Mouse (Mus musculus): Measurements from ENCODE around the gene Pip5k1b. TPM values are rescaled to one million over a fixed set of nuclear protein-coding genes. Genes with fewer than 3 reads are reported as not detected.

Gene Pip5k1b
- polyA plus RNA-seq, 1 experiment from 2014 or later: 2.1 TPM

DNA sequence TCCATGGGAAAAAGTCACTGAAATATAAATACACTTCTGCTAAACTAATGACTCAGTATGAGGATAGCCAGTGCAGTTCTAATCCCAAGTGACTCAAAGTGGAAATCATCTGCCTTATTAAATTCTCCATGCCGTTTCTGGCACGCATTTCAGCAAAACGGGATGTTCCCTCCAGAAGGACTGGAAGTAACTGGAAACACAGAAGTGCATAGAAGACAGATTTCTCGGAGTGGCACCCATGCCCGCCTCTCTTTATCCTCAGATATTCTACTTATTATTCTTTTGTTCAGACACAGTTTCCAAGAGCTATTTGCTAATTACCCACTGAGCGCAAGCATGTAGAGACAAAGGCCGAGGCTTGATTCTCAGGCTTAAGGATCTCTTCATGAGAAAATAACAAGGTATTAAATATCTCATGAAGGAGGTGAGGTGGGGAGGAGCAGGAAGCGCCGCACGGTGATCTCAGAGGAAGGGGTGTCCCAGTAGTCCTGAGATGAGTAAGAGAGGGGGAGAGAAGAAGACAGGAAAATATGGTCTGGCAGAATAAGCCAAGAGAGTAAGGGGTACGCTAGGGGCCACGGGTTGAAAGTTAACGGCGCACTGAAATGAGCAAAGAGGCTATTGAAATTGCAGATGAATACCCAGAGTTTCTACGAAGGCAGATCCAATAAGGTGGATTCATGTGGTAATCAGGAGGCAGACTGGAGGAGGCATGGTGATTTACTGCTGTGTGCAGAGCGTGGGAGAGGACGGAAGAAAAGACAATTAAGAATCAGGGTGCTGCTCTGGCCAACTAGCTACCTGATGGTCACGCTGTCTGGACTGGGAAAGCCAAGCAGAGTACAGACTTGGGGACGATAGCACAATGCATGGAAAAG is 183.7 kb downstream of the Pip5k1b start:
- peak overlapping the region; percentile 60 for H3K27ac ChIP-seq (replicated peaks)
- H3K27me3 ChIP-seq: no peaks in the 10 kb centered on the region
- no peaks in the 10 kb centered on the region for H3K36me3 ChIP-seq
- WGBS: 19% methylated on average over 19 of the region's 19 CpGs
- peak overlapping the region; percentile 9; the same call in 1 of the 2 replicates for H3K4me3 ChIP-seq
- no peak overlapping the region for H3K9ac ChIP-seq
- peak overlapping the region; percentile 42 for H3K4me2 ChIP-seq
- no peaks in the 10 kb centered on the region for H3K9me3 ChIP-seq
- H3K4me1 ChIP-seq (replicated peaks): peaks cover 14% of the 10 kb centered on the region
- no peak for ATAC-seq (ENCODE audit: low FRiP score, low read depth)

DNA sequence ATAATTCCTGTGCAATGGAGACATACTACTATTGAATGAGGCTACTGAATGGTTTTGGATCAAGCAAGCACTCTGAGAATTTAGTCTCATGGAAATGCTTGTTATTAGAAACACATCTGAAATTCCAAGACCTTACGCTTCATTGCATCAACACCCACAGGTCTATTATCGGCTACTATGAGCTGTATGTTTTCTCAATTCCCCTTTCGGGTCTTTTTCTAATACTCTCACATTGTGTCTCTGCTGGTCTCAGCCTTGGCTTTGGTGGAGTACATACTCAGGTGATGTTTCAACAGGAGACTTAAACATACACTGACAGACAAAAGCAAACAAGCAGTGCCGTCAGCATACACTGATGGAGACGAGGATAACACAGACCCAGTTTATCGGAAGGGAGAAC is 187.3 kb downstream of the Pip5k1b start:
- H3K4me2 ChIP-seq: no peak overlapping the region
- WGBS: 85% methylated on average over 6 of the region's 6 CpGs
- H3K4me1 ChIP-seq (replicated peaks): peaks cover 14% of the 10 kb centered on the region
- no peak overlapping the region for H3K9ac ChIP-seq
- H3K27ac ChIP-seq (replicated peaks): no peak overlapping the region
- no peaks in the 10 kb centered on the region for H3K36me3 ChIP-seq
- H3K4me3 ChIP-seq: no peak overlapping the region
- no peaks in the 10 kb centered on the region for H3K27me3 ChIP-seq
- no peaks in the 10 kb centered on the region for H3K9me3 ChIP-seq
- ATAC-seq (ENCODE audit: low FRiP score, low read depth): no peak

DNA sequence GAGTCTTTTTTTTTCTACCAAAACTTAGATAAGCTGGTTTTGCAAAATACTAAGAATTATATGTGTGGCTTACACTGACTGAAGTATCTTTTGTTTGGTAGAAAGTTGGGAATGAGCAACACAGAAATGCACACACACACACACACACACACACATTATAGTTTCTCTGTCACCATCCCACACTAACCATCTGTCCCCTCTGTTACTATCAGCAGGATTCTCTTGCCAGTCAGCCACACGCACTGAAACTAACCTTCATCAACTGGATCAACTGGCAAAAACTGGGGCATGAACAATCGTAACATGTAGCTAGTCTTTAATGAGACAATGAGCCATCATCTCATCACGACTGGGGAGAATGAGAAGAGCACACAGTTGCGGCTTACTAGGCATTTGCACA is 187.9 kb downstream of the Pip5k1b start:
- Histone ChIP-seq H3K27me3 (no peaks in the 10 kb centered on the region), H3K4me3 (no peak overlapping the region), H3K4me1 (replicated peaks) (peaks cover 13% of the 10 kb centered on the region), H3K4me2 (no peak overlapping the region), H3K36me3 (no peaks in the 10 kb centered on the region), H3K9me3 (no peaks in the 10 kb centered on the region), H3K27ac (replicated peaks) (no peak overlapping the region), H3K9ac (no peak overlapping the region)
- ATAC-seq (ENCODE audit: low FRiP score, low read depth): no peak
- WGBS: 68% methylated on average over 4 of the region's 4 CpGs

DNA sequence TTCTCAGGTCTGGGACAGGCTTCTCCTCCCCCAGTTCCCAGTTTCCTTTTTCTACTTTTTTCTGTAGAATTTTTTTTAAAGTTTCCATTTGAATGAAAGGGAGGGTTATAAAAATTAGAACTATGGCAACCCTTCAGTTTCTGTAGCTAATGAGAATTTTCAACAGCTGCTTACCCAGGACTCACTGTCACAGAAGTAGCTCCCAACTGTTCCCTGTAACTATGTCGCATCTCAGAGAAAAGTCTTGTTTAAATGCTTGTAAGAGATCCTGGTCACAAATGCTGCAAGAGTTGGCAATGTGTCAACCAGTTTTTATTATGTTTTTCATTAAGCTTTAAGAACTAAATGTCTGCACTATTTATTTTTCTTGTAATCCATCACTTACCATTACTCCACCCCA is 188.9 kb downstream of the Pip5k1b start:
- ATAC-seq (ENCODE audit: low FRiP score, low read depth): no peak
- H3K4me2 ChIP-seq: no peak overlapping the region
- WGBS: 91% methylated on average over 1 of the region's 1 CpGs

DNA sequence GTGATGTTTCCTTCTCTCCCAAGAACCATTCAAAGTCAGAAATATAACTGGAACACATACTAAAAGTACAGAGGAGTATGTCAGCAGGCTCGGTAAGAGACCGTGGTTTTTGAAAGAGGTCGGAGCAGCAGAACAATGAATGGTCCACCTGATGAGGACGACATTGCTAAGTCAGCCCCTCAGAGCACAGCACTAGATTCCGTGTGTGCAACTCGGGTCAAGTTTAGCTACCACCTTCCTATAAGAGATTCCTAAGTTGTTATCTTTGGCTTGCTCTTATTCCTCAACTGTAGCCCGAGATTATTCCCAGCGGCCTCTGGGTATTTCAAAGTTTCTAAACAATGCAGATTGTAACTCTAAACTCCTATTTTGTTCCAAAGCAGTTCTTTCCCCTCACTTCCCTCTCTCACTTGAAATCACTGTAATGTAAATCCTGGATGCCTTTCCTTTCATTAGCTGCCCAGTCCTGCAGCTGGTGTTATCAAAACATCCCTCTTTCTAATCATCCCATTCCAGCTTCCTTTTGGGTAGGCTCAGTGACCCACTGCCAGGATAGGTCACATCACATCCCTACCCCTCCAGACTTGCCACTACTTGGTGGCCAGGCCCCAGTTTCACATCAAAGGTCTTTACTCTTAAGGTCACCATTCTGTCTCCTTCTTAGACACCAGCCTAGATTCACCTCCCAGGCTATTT is 192.9 kb downstream of the Pip5k1b start:
- no peaks in the 10 kb centered on the region for H3K4me1 ChIP-seq (replicated peaks)
- no peak overlapping the region for H3K4me3 ChIP-seq
- 67% methylated on average over 8 of the region's 8 CpGs for WGBS
- H3K27ac ChIP-seq (replicated peaks): no peak overlapping the region
- no peaks in the 10 kb centered on the region for H3K9me3 ChIP-seq
- no peaks in the 10 kb centered on the region for H3K27me3 ChIP-seq
- ATAC-seq (ENCODE audit: low FRiP score, low read depth): no peak
- H3K4me2 ChIP-seq: no peak overlapping the region
- no peaks in the 10 kb centered on the region for H3K36me3 ChIP-seq
- no peak overlapping the region for H3K9ac ChIP-seq

More for the DNA sequence above, 188.9 kb downstream of the Pip5k1b start:
- Histone ChIP-seq H3K36me3 (no peaks in the 10 kb centered on the region), H3K27me3 (no peaks in the 10 kb centered on the region), H3K4me1 (replicated peaks) (peaks cover 3% of the 10 kb centered on the region), H3K9me3 (no peaks in the 10 kb centered on the region), H3K27ac (replicated peaks) (no peak overlapping the region), H3K9ac (no peak overlapping the region), H3K4me3 (no peak overlapping the region)

DNA sequence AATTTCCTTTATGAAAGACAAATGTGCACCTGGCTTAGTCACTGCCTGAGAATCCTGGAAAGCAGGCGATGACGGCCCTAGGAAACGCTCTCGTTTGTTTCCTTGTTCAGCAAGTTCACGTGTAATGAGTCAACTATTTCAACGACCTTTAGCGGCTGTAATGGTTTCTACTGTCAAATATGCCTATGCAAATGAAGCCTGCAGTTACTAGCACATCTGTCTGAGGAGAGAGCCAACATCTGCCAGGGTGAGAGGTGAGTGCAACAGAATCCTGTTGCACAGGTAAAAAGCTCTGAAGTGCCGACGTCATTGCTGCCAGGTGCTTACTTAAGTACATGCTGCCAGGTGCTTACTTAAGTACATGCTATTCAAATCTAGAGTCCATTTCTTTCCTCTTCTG is 196.4 kb downstream of the Pip5k1b start:
- no peak overlapping the region for H3K9ac ChIP-seq
- no peaks in the 10 kb centered on the region for H3K36me3 ChIP-seq
- H3K9me3 ChIP-seq: no peaks in the 10 kb centered on the region
- H3K4me2 ChIP-seq: no peak overlapping the region
- ATAC-seq (ENCODE audit: low FRiP score, low read depth): no peak
- no peaks in the 10 kb centered on the region for H3K4me1 ChIP-seq (replicated peaks)
- H3K27me3 ChIP-seq: no peaks in the 10 kb centered on the region
- no peak overlapping the region for H3K27ac ChIP-seq (replicated peaks)
- H3K4me3 ChIP-seq: no peak overlapping the region
- 84% methylated on average over 9 of the region's 9 CpGs for WGBS

DNA sequence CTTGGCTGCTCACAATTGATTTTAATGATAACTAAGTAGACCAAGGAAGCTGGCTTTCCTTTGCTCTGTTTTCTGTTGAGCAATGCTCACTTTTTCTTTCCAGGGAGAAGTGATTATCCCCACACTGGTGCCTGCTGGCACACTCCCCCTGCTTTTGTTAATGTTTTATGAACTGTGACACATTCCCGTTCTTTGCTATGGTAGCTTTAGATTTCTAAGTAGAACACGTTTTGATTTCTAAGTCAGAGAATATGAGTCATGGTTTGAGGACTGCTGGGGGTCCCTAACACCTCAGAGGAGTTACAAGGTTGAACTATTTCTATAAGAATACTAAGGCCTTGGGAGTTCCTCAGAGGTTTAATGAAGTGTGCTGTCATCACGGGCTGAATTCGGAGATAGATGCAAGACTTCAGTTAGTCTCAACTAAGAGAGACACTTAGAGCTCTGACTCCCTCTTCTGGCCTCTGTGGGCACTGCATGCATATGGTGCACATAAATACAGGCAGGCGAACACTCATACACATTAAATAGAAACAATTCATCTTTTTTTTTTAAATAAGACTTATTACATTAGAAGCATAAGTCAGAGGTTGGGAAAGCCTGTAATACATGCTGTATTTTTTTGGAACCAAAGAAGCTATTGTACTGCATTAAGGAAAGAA is 203.2 kb downstream of the Pip5k1b start:
- WGBS: 62% methylated on average over 5 of the region's 5 CpGs
- no peaks in the 10 kb centered on the region for H3K9me3 ChIP-seq

DNA sequence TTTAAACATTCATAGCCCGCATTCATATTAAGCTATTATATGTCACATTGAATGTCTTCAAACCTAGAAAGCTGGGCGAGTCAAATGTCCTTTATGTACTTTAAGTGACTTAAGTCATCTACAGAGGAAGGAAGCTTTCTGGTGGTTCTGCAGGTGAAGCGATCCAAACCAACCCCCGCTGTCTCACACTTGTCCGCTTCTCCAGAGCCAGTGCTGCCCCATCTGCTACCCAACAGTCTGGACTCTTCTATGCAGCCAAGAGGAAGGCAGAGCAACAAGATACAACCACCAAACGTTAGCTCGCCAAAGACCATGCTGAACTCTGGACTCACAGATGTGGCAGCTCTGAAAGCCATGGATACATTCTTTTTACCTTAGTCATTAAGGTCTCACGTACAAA is 211.2 kb downstream of the Pip5k1b start:
- WGBS: 94% methylated on average over 8 of the region's 8 CpGs
- Histone ChIP-seq H3K36me3 (no peaks in the 10 kb centered on the region), H3K27ac (replicated peaks) (no peak overlapping the region), H3K9ac (no peak overlapping the region), H3K4me2 (no peak overlapping the region), H3K9me3 (no peaks in the 10 kb centered on the region), H3K4me1 (replicated peaks) (no peaks in the 10 kb centered on the region), H3K27me3 (no peaks in the 10 kb centered on the region), H3K4me3 (no peak overlapping the region)
- ATAC-seq (ENCODE audit: low FRiP score, low read depth): no peak

More for the DNA sequence above, 203.2 kb downstream of the Pip5k1b start:
- Histone ChIP-seq H3K4me3 (no peak overlapping the region), H3K27me3 (no peaks in the 10 kb centered on the region), H3K9ac (no peak overlapping the region), H3K27ac (replicated peaks) (no peak overlapping the region), H3K4me2 (no peak overlapping the region), H3K36me3 (no peaks in the 10 kb centered on the region), H3K4me1 (replicated peaks) (no peaks in the 10 kb centered on the region)
- no peak for ATAC-seq (ENCODE audit: low FRiP score, low read depth)

DNA sequence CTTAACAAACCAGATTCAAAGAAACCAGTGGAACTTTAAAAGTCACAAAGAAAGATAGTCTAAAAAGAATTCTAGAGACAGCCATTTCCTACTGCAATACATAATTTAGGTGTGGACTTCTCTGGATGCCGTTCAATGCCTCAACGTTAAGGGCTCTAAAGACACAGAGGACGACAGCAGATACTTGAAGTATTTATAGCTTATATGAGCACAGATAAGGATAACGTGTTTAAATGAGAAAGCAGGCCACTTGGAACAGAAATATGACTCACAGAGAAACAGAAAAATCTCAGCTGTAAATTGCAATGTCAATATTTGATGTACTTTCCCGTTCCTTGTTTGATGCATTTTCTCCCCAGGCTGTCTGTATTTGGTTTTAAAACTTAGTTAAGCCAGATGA is 212.9 kb downstream of the Pip5k1b start:
- Histone ChIP-seq H3K9me3 (no peaks in the 10 kb centered on the region), H3K4me1 (replicated peaks) (no peaks in the 10 kb centered on the region), H3K4me2 (no peak overlapping the region), H3K9ac (no peak overlapping the region), H3K27ac (replicated peaks) (no peak overlapping the region), H3K4me3 (no peak overlapping the region), H3K27me3 (no peaks in the 10 kb centered on the region), H3K36me3 (no peaks in the 10 kb centered on the region)
- 69% methylated on average over 5 of the region's 5 CpGs for WGBS
- no peak for ATAC-seq (ENCODE audit: low FRiP score, low read depth)

DNA sequence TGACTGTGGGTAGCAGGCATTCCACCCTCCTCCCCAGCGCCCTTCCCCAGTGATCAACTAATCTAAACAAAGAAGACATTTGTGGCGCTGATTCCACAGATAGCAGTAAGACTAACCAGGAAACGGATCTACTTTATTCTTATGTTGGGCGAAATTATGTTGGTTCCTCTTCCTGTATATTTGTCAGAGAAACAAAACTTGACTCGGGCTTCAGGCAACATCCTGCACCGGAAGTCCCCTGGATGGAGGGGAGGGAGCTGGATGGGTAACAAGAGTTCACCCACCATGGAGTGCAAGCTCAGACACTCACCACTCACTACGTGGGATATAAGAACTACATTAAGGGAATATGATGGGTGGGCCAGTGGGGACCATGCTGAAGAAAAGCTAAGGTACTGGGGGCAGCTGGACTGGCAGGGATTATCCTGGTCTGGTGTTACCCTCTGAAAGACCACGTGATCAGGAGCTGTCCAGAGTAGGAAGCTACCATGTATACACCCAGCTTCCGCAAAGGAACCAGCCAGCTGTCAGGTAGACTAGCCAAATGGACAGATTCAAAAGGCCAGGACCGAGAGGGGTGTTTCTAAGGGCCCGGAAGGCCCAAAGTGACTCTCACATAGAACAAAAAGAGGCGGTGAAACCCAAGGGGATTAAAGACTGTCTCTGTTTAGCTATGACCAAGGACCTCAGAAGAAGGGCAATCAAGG is 219.1 kb downstream of the Pip5k1b start:
- no peak overlapping the region for H3K4me3 ChIP-seq
- 76% methylated on average over 12 of the region's 12 CpGs for WGBS
- no peak for ATAC-seq (ENCODE audit: low FRiP score, low read depth)
- no peak overlapping the region for H3K9ac ChIP-seq
- no peaks in the 10 kb centered on the region for H3K9me3 ChIP-seq
- H3K4me1 ChIP-seq (replicated peaks): no peaks in the 10 kb centered on the region
- no peaks in the 10 kb centered on the region for H3K36me3 ChIP-seq
- H3K27ac ChIP-seq (replicated peaks): no peak overlapping the region
- H3K4me2 ChIP-seq: no peak overlapping the region
- H3K27me3 ChIP-seq: no peaks in the 10 kb centered on the region

DNA sequence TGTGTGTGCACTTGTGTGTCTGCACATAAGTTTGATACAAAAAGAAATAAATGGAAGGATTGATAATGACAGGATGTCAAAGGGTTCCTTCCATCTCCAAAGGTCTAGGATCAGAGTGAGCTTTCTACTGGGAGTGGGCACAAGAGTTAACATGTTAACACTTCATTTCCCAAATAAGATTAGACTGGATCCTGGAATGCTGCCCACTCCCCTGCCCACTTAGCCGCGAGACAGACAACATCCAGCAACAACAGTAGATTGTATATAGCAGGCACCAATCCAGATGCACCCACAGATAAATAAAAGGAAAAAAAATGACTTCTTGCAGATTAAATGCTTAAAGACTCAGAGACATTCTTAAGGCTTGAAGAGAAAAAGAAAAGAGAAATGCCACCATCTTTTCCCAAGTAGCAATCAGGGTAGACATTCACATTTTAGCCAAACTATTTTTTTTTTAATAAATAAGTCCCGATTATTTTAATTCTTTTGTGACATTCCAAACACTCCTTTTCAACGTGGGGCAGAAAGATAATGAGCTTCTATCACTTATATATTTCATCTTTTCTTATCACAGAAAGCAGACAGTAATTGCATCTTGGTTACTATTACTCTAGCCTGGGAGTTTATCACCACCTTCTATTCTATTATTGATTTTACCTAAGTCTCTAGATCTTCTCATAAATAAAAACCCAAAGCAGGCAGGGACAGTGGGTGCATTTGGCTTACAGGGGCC is 219.9 kb downstream of the Pip5k1b start:
- 67% methylated on average over 4 of the region's 4 CpGs for WGBS
- ATAC-seq (ENCODE audit: low FRiP score, low read depth): no peak
- Histone ChIP-seq H3K27ac (replicated peaks) (no peak overlapping the region), H3K36me3 (no peaks in the 10 kb centered on the region), H3K4me1 (replicated peaks) (no peaks in the 10 kb centered on the region), H3K9me3 (no peaks in the 10 kb centered on the region), H3K27me3 (no peaks in the 10 kb centered on the region), H3K4me3 (no peak overlapping the region), H3K9ac (no peak overlapping the region), H3K4me2 (no peak overlapping the region)
